Mouse (Mus musculus): ENCODE data around the gene Kif9.
A peak's percentile ranks its signal among the peaks of the same experiment; 100 is the strongest.

The Kif9 gene

DNA sequence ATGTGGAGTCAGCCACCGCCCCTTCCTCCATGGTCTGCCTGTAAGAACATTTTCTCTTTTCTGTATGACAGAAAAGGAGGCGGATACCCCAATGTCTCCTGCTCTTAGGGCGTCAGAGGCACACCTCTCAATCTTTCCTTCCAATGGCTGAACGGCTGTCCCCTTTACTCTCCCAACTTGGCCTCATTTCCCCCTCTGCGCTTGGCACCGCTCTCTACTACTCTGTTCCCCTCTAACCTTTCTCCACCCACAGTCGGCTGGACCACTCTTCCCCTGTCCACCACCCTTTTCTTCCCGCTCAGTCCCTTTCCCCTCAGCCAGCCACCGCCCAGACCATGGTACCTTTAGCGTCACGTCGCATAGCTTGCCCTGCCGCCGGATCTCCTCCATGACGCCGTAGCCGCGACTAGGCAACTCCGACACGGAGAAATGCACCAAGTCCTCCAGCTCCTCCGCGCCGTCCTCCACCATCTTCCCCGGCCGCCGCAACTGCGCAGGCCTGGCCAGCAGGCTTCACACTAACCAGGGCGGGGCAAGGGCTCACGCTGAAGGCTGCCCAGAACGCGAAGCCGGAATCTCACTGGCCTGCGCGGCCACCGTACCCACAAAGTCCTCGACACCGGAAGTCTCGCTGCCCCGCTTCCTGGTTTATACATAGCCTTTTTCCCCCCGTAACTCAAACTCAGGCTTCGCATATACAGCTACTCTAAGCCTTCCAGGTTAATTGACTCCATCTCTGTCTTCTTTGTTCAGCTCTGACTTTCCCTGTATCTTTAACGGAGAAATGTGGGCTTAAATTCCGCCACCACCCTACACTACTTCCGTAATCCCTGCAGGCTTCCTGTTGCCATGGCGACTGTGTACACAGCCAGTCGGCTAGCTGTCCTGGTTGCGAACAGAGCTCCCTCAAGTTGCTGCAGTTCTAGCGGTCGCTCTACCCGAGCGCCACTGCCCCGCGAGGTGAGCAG, at the start of gene Kif9, which contains the start of gene Klhl18:
Kif9 (plus strand) TSS at position 835 of the 968 bp plus-strand sequence.
Klhl18 (minus strand) TSS at position 571 of the 968 bp plus-strand sequence.
- peak; percentile 93 for DNase-seq

DNA sequence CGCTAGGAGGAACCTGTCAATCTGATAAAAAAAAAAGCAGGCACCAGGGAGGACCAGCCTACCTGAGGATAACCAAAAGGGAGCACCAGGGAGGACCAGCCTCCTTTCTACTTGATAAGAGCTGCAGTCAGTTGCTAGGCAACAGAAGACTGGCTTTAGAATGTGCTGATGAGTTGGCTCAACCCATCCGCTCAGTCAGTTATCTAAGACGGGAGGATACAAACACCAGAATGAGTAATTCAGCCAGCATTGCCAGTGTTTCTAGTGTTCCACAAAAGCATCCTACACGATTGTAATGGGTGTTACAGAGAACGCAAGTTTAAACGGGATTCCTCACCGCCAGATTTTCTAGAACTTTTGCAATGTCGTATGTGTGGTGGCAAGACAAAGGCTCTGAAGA, 45.5 kb upstream of the Kif9 start:
- DNase-seq, result no peak

DNA sequence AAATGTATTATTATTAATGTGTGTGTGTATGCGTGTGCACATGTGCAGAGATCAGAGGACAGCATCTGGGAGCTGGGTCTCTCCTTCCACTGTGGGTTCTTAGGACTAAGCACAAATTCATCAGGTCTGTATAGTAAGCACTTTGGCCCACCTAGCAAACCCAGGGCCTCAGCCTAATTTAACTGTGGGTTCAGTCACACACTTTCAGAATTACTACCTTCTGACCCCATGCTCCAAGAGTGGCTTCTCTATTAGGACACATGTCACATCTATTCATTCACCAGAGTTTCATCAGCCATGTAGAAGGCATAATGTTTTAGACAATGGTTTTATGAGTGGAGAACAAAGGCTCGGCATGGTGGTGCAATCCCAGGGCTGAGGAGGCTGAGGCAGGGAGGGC, 43.7 kb upstream of the Kif9 start:
- no peak for DNase-seq

DNA sequence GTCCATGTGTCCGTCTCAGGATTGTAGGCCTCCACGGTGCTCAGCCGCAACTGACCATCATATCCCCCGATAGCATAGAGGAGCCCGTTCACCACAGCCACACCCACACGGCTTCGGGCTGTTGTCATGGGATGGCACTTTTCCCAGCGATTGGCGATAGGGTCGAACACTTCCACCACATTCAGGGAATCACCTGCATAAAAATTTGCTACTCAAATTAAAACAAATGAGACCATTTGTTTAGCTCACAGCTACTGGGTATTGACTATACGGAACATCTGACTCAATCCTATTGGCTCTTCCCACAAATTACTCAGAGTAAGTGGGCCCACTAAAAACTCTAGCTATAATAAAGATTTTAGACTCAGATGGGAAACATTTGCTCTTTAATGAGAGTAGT, 40.7 kb upstream of the Kif9 start:
- no peak for DNase-seq

DNA sequence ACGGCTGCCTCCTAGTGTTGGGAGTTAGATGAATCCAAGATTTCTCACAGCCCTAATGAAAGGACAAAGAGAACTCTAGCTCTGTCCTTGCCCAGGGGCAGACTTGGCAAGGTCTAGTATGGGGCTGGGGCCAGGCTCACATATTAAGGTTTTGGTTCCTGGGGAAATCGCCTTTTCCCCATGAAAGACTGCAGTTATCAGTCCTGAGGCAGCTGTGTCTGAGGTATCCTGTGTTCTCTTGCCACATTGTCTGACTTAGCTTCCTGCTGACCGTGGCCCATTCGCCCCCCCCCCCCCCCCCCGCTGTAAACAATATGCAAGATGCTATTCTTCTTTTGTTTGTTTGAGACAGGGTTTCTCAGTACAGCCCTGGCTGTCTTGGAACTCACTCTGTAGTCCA, 36.7 kb upstream of the Kif9 start:
- DNase-seq, result no peak

DNA sequence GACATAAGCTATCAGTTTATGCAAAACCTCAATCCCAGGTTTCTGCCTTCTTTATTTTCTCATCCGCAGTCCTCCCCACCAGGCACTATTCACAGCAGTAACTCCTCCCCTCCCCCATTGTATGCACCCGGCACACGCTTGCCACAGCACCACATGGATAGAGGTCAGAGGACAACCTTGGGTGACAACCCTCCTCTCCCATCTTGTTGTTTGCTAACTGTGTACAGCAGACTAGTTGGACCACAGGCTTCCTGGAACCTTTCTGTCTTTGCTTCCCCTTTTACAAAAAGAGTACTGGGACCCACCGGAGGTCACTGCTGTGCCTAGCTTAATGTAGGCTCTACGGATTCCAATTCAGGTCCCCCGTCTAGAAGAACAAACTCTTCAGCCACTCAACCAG, 36.2 kb upstream of the Kif9 start:
- DNase-seq, result no peak

DNA sequence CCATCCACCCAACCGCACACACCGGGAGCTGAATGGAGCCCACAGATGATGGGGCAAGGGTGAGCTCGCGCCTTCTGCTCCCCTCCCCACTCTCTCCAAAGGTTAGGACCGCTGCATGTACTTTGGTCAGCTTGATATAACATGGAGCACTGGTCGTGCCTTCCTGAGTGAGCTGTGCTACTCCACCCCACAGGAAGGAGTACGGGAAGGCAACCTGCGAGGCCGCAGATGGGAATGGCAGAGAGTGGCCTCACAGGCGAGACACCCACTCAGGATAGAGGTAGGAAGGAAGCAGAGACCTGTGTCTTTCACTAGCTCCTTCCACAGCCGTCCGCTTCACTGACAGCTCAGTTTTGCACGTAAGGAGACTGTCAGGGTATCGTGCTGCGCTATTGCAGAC, 28.4 kb upstream of the Kif9 start:
- DNase-seq, result no peak

DNA sequence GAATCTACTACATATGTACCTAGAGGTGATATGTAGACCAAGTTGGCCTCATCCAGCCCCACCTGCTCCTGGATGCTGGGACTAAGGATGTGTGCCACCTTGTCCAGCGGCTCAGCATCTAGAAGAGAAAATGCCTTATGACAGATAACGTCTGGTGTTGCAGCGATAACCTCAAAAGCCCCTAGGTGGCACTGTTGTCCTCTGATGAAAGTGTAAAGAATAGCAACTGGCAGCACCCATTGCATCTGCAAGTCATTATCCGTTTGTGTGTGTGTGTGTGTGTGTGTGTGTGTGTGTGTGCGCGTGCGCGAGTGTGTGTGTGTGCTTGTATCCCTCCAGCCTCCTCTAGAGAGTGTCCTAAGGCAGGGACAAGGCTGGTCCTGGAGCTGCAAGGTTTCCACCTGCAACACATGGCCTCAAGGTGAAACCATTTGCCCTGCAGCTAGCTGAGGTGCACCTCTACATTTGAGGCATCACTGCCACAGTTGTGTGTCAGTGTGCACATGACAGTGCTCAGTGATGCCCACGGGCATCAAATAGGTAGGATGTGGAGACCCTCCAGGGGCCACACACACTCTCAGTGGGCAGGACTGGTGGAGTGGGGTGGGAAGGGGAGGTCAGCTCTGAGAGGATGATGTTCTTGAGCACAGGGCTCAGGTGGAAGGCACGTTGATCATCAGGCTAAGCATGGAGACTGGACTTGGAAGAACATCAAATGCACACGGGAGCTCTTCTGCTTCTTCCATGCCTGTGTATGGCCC, 27.7 kb upstream of the Kif9 start:
- DNase-seq, result peak; percentile 76

DNA sequence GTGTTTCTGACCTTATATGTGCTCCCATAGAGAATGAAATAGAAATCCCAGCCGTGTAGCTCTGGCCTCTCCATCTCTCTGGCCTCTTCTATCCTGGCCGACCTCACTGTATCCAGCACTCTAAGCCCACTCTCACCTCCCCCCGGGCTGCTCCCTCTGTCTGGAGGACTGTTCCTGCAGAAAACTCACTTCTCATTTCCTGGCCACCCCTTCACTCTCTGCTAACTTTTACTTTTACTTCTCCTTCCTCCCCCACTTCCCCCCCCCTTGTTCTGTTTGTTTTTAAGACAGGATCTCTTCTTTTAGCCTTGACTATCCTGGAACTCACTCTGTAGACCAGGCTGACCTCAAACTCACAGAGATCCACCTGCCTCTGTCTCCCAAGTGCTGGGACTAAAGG, 24.2 kb upstream of the Kif9 start:
- DNase-seq, result no peak

DNA sequence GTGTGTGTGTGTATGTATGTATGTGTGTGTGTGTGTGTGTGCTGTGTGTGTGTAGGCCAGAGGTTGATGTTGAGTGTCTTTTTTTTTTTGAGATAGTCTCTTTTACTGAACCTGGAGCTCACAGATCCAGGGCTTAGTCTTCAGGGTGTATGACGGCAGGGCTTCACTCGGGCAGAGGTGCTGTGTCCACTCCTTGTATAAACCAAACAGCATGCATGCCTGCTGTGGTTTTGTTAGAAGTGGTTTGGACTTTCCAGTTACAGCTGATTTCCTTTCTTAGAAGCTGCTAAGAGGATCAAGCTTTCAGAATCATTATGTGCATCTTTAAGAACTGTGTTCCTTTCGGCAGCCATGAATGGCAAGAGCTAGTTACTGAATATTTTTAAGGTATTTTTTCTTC, 18.8 kb upstream of the Kif9 start:
- DNase-seq, result no peak

DNA sequence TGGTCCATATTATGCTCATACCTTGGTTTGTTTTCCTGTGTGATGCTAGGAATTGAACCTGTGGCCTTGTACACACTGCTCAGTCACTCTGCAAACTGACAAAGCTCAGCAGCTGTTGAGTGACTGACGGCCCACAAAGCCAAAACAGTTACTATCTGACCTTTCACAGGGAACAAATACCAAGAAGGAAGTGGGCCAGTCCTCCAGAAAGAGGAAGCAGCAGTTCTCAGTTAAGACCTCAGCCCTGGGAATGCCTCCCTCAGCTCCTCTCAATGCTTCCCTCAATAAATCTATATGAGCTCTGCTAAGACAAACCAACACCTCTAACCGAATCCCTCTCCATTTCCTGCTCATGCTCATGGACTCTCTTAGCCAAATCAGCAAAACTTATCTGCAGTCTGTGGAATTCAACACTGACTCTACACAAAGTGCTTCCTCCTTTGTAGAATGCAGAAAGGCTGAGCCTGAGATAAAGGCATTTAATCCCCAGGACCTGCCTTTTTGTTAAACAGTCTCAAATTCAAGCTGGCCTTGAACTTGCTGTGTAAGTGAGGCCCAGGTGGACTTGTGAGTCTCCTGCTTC, 17.5 kb upstream of the Kif9 start:
- no peak for DNase-seq

DNA sequence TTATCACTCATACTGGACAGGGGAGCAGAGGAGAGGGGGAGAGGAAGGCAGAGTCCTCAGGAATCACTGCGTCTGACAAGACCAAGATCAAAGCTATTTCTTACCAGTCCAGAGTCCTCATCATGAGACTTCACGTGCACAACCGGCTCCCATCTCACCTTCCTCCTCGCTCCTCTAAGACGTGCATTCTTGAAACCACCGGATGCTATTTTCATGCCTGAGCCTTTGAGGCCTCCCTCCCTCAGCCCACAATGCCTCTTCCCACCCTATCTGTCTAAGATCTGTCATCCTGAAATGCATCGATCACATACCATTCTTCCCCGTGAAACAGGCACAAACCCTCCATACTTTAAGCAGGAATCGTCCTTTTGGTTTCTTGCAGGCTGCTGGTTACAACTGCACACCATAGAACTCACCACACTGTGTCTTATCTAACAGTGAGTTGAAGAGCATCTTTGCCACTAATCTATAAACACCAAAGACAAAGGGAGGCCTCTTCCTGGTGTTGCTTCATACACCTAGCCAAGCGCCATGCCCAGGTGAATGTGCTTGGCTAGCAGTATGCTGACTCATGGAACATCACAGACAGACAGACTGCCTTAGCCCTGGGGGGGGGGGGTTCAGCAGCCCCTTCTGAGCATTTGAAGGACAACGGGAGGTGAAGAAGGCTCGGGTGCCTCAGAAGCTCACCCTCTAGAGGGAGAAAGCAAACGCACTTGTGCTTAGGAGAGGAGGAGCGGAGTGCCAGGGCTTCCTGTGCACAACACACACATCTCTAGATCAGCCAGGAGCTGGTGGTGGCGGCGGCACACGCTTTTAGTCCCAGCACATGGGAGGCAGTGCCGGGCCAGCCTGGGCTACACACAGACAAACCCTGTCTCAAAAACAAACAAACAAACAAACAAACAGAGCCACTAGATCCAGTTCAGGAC, 15.6 kb upstream of the Kif9 start:
- DNase-seq, result peak; percentile 59

DNA sequence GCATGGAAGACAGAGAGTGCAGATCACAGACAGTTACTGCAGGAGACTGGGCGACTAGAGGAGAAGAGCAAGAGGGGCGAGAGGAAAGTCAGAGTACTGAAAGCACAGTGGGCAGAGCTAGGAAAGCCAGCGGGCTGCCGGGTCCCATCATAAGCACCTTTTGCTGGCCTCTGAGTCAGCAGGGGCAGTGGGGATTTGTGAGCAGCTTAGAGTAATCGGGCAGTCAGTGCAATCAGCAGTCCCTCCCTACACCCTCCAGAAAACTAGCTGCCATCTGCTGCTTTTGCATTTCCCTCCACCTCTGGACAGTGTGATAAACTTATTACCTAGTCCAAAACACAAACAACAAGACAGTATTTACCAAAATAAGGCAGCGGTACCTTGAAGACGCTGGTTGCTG, 14.4 kb upstream of the Kif9 start:
- DNase-seq, result peak; percentile 14

DNA sequence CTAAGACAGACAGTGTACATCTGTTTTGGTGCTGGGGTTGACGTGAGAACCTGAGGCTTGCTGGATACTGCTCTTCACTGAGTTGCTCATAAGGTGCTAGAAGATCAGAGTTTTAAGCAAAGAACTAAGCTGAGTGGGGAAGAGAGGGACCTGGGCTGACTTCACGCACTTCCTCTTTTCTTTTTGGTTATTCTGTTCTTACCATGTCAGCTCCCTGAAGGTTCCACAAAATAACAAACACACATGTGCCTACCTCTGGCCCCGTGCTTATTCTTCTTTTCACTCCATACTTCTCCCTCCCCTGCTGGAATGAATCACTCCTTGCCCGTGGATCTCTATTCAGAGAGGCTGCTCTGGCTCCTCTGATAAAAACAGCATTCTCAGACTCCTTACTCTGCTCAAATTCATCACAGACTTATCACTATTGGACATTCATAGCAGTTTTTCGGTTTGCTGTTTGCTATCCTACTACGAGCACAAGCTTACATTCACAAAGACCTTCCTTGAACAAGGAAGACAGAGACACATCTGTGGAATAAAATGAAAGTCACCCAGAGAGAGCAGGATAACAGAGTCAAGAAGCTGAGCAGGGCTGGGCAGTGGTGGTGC, 12.7 kb upstream of the Kif9 start:
- DNase-seq, result no peak

DNA sequence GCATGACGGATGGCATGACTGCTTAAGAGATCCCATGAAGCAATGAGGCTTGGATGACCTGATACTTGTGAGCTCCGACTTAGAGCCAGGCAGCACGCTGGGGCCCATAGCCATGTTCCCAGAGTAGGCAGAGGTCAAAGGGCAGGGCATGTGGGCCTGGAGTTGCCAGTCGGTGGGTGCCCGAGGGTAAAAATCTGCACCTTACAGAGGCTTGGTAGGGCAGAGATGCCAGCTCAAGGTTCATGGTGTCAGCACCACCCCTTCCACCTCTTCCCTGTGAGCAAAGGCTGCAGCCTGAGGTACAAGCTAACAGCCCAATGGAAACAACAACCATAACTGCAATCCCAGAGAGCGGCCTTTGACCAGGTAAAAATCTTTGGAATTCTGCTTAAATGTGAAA, 11.4 kb upstream of the Kif9 start:
- no peak for DNase-seq

DNA sequence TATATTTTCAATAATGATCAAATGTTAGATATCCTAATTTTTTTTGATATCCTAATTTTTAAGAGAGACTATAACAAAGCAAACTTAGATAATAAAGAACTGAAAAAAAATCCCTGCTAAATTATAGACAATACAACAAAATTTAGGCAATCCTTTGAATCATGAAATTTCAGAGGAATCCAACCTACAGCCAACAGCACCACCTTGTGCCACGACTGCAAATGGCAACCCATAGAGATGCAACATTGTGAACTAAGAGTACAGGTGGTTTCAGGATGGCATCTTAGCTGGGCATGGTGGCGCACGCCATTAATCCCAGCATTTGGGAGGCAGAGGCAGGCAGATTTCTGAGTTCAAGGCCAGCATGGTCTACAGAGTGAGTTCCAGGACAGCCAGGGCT, 10.6 kb upstream of the Kif9 start:
- DNase-seq, result peak; percentile 61

DNA sequence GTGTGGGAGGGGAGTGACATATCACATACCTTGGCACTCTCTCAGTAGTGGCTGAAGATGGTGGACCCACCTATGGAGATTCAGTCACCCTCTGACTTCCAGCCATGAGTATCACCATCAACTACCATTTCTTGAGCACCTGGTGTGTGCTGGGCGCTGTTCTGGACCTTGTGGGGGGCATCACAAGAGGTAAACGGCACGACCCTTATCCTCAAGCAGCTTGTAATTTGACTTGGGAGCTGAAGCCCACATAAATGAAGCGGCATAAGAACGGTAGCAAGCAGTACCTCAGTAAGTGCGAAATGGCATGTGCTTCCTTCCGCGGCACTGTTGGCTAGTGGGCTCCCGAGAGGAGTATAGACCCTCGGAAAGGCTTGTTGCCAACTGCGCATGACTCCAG, 1.2 kb downstream of the Kif9 start:
- DNase-seq, result no peak

DNA sequence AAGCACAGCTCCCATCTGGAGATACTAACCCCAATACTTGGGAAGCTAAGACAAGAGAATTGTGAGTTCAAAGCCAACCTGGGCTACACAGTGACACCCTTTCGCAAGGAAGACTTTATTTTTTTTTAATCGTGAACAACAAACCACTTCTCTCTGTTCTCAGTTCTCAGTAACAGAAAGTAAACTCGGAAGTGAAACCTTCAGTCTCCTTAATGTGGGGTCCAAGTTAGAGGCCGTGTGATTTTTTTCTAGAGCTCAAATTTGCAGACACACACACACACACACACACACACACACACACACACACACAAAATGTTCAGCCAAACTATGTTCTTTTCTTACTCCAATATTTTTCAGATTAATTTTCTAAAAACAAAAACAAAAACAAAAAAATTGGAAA, 1.9 kb downstream of the Kif9 start:
- no peak for DNase-seq

DNA sequence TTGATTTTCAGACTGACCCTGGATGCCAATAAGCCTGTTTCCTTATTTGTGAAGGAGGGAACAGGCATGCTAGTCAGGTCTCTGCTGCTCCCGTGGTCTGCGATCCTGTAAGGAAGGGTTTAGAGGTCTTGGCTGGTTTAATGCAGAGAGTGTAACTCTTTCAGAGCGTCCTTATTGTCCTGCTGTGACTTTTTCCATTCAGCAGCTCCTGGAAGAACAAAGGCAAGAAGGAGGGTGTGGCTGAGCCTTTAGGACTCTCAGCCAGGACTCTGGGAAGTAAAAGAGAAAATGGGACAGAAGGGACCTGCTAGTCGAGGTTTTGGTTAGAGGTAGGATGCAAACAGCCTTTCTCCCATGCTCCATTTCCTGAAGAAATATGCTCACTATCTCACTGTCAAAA, 12.1 kb downstream of the Kif9 start:
- no peak for DNase-seq

DNA sequence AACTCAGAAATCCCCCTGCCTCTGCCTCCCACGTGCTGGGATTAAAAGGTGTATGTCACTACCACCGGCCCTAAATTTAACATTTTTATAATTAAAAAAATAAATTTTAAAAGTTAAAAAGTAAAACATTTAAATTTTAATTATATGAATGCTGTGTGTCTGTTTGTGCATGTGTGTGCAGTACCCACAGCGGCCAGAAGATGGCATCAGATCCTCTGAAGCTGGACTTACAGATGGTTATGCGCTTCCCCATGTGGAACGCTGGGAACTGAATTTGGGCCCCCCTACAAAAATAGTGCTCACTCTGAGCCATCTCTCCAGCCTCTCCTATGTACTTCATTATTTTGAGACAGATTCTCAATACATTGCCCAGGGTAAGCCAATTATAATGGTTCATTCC, 14.2 kb downstream of the Kif9 start:
- DNase-seq, result peak; percentile 36

DNA sequence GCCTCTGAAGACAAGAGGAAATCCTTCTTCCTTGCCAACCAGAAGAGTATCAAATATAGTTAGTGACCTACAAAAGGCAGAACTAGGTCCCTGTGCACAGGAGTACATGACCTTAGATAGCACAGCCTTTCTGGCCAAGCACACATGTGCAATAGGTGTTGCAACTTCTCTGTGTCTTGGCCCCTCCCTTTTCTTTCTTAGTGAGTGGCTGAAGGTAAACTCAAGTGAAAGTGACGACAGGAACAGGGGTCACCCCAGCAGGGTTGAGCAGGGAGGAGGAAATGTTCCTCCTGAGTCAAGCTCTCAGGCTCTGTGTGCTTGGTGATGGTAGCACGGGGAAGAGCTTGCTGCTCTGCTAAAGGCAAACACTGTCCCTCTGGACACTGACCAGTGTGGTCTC, 49.0 kb downstream of the Kif9 start:
- DNase-seq, result no peak
